ENCODE assay signal across 10 mouse cellular contexts in genomic region chr17:43327810-43328209, GRCm38 (mm10). TPM values are rescaled to one million over a fixed set of nuclear protein-coding genes. Genes with fewer than 3 reads are reported as not detected.
A peak's percentile ranks its signal among the peaks of the same experiment; 100 is the strongest.
DNase-seq lines count a peak whose midpoint lies in the region; ATAC-seq and TF ChIP-seq lines count a peak whose summit lies in the region.
"Had no signal": no experiment of that assay in that cellular context is flagged by ENCODE, and none has a peak within 500 bp of the region (broad histone marks: within the 10 kb centered on the region; RNA-seq: fewer than 3 reads in every experiment).

No protein-coding gene starts in this region.

- H3K9me3 ChIP-seq in heart, embryonic 12.5 days (replicated peaks), result peaks cover 2% of the 10 kb centered on the region; the same call in 1 of the 2 replicates
- no peaks in the 10 kb centered on the region for H3K9me3 ChIP-seq in liver, embryonic 16.5 days (replicated peaks; ENCODE audit: control insufficient read depth, low read length)
- H3K9me3 ChIP-seq: limb, embryonic 15.5 days had no signal

- peak overlapping the region; percentile 79 for H3K27ac ChIP-seq in heart, embryonic 12.5 days (ENCODE audit: poor library complexity, severe bottlenecking)
- peak overlapping the region; percentile 93 for H3K27ac ChIP-seq in liver, embryonic 16.5 days (ENCODE audit: low read length)
- H3K27ac ChIP-seq in layer of hippocampus, adult 2 months, result no peak overlapping the region

- no peaks in the 10 kb centered on the region for H3K36me3 ChIP-seq in heart, embryonic 12.5 days
- H3K36me3 ChIP-seq in liver, embryonic 16.5 days (ENCODE audit: control insufficient read depth, insufficient read depth), result no peaks in the 10 kb centered on the region
- H3K36me3 ChIP-seq: limb, embryonic 15.5 days had no signal

- H3K4me1 ChIP-seq in heart, embryonic 12.5 days (replicated peaks), result peaks cover 42% of the 10 kb centered on the region
- H3K4me1 ChIP-seq in liver, embryonic 16.5 days (ENCODE audit: control insufficient read depth, low read depth, low read length), result peaks cover 60% of the 10 kb centered on the region

- no peak overlapping the region for H3K4me2 ChIP-seq in heart, embryonic 12.5 days
- H3K4me2 ChIP-seq in liver, embryonic 16.5 days (ENCODE audit: low read depth, low read length), result peak overlapping the region; percentile 60

- no peaks in the 10 kb centered on the region for H3K27me3 ChIP-seq in heart, embryonic 12.5 days (replicated peaks)
- H3K27me3 ChIP-seq in liver, embryonic 16.5 days (ENCODE audit: control insufficient read depth, insufficient read depth, low read depth, low read length), result no peaks in the 10 kb centered on the region
- H3K27me3 ChIP-seq: limb, embryonic 15.5 days had no signal

- H3K9ac ChIP-seq in heart, embryonic 12.5 days, result no peak overlapping the region
- no peak overlapping the region for H3K9ac ChIP-seq in liver, embryonic 16.5 days (ENCODE audit: low read depth, low read length)
- H3K9ac ChIP-seq: limb, embryonic 15.5 days had no signal

- H3K4me3 ChIP-seq in heart, embryonic 12.5 days, result no peak overlapping the region
- H3K4me3 ChIP-seq in liver, embryonic 16.5 days (ENCODE audit: low read depth, low read length), result no peak overlapping the region
- H3K4me3 ChIP-seq in layer of hippocampus, adult 2 months, result no peak overlapping the region

- no peak for TF ChIP-seq CTCF in layer of hippocampus, adult 2 months (conservative IDR thresholded peaks at IDR 0.05)

- WGBS in heart, embryonic 12.5 days, result 36% methylated on average over 5 of the region's 6 CpGs
- WGBS in liver, embryonic 16.5 days (ENCODE audit: insufficient replicate concordance), result 26% methylated on average over 5 of the region's 6 CpGs

- ATAC-seq in heart, embryonic 12.5 days (ENCODE audit: insufficient number of reproducible peaks, low FRiP score), result peak; percentile 83
- ATAC-seq in liver, embryonic 16.5 days (ENCODE audit: low read depth), result peak; percentile 81

- DNase-seq in heart, adult 8-10 months (ENCODE audit: low spot score), result no peak
- peak; percentile 18 for DNase-seq in spleen, adult 12 weeks (ENCODE audit: low spot score)
- DNase-seq in spleen, adult 18-20 months, result no peak
- no peak for DNase-seq in urinary bladder, postnatal 4 days (ENCODE audit: low spot score in 2 of 2)
- DNase-seq in right cerebral cortex, postnatal 14 days, result no peak
- DNase-seq in layer of hippocampus, adult 2 months (ENCODE audit: low spot score in 2 of 2), result no peak
- DNase-seq: kidney, adult 11 months had no signal

RNA-seq across cellular contexts. Expression of gene Adgrf5, which starts 32.4 kb away (rescaled TPM):
- polyA plus RNA-seq in heart, embryonic 12.5 days (2016; fragmentation: Nextera tagmentation; extraction: Ambion mirVana), result 21.1 and 23.9 TPM in 2 replicates
- 100 to 1,000 TPM; 195 to 206 (median 199) TPM for total RNA-seq in heart, adult 8-10 months (2022)
- polyA plus RNA-seq in liver, embryonic 16.5 days (2015; fragmentation: Nextera tagmentation; extraction: Ambion mirVana), result 3.7 and 3.8 TPM in 2 replicates
- total RNA-seq in layer of hippocampus, adult 2 months (2021), result 10 to 100 TPM; 29.7 to 30.9 TPM

RNA-seq across cellular contexts. Expression of gene Adgrf1, which starts 57.7 kb away (rescaled TPM):
- polyA plus RNA-seq in heart, embryonic 12.5 days (2016; fragmentation: Nextera tagmentation; extraction: Ambion mirVana), result not detected in 2 replicates
- total RNA-seq in heart, adult 8-10 months (2022), result not detected
- 1.0 and 1.1 TPM in 2 replicates for polyA plus RNA-seq in liver, embryonic 16.5 days (2015; fragmentation: Nextera tagmentation; extraction: Ambion mirVana)
- total RNA-seq in layer of hippocampus, adult 2 months (2021), result not detected
- polyA plus RNA-seq: limb, embryonic 15.5 days had no signal

Comparison
In these comparisons a context has a peak if more than half of its experiments do, and no peak if none do; other contexts are left out.
1. RNA of gene Adgrf5, which starts 32.4 kb away (total RNA-seq): 195 to 206 TPM in heart, adult 8-10 months; 29.7 to 30.9 TPM in layer of hippocampus, adult 2 months; every median in the first group is over 4 times any median in the second.